Mouse (Mus musculus) C3H10T1/2 (cell line): ENCODE results near the gene Armc6. TPM values are rescaled to one million over a fixed set of nuclear protein-coding genes. Genes with fewer than 3 reads are reported as not detected.

ENCODE experiments used
- polyA plus RNA-seq, 2 experiments: library from polyadenylated mRNA; unstranded; fragments of >200 nt; fragmentation: generic; extraction: Trizol; gene quantifications; one replicate each; pipeline ENCODE4 v1.2.1; 2012; ENCODE audit warnings: missing spikeins in 2 of 2

Gene Armc6
- 10 to 100 TPM; 33.5 to 33.9 TPM for polyA plus RNA-seq

DNA sequence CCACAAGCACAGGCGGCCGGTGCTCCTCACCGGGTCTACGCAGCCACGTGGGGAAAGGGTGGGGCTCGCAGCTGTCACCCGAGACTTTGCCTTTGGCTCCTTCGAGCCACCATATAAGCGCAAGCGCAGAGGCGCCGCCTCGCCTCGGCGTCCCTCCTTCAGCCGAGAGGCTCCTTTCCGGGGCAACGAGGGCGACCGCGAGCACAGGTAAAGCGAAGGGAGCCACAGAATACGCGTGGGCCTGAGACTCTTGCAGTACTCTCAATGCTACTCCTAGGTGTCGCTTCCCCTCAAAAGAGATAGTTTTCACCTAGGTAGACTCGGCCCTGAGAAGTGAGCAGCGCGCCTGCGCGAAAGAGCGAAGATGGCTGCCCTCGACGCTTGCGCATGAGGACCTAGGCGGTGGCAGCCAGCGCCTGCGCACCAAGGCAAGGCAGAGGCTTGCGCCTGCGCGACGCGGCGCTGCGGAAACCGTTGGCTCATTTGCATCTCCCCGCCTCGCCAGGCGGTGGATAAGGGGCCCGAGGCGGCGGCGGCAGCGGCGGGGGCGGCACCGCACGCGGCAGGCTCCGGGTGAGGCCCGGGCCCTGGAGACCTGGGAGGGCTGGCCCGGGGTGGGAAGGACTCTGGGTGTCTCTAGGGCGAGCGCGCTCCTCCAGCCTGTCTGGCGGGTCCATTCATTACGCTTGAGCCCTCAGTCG, at the start of gene Armc6, which contains the start of gene Sugp2:
Gene Armc6, minus strand, starts transcription at position 387 of the 701 bp plus-strand sequence.
Gene Sugp2, plus strand, starts transcription at position 147 of the 701 bp plus-strand sequence.

DNA sequence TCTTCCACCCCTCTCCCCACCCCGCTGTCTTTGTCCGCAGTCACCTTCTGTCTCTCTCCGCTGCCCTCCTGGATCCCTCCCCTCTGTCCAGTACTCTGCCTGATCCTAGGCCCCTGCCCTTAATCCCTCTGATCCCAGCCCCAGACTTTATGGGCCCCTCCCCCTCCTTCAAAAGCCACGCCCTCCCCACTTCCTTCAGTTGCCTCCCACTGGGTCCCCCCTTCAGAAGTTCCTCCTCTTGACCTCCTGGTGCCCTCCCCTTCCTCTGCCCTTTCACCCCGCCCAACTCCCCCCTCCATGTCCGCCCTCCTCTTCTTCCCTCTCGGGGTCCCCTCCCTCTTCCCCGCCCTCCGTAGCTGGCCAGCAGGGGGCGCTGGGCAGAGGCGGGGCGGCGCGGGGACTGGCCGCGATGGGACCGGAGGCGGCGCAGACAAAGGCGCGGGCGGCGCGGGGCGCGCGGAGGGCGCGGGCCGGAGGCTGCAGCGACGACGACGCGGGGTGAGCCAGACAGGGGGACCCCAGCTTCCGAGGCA, 48.4 kb upstream of the Armc6 start, which contains the start of gene Homer3:
Gene Homer3, plus strand, starts transcription at position 225 of the 533 bp plus-strand sequence.

DNA sequence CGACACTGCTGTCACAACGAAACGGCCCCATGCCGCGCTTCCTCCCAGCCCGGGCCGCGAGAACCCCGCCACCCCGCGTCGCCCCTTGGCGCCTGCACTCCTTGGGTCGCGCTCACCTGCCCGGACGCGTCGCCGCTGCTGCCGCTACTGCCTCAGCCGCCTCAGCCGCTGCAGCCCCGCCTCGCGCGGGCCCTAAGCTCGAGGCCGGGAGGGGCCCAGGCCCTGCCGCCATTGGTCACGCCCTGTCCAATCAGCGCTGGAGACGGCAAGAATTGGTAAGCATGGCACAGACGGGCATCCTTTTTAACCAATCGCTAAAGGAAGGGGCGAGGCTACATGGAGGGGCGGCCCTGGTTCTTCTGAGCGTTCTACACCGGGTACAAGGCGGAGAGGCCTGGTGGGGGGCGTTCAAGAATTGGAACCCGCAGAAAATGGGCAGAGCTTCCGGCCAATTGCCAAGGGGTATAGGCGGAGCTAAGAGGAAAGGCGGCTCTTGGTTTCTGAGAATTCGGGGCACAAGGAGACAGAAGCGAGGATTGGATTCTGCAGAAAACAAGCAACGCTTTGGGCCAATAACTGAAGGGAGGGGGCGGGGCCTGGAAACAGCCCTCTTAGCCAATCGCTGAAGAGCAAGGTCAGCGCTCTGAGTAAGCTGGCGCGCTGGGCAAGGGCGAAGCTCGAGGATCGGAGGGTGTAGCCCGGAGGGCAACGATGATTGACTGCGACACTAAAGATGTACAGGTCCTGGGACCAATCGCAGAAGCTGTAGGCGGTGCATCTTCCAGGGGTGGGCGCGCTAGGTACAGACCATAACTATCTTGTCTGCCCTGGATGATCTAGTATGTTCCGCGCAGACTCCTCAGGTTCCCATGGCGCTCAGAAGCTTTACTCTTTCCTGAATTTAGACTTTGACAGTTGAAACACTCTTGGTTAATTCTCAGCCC, 21.9 kb downstream of the Armc6 start, which contains the start of gene Slc25a42:
Gene Slc25a42, minus strand, starts transcription at position 194 of the 944 bp plus-strand sequence.

DNA sequence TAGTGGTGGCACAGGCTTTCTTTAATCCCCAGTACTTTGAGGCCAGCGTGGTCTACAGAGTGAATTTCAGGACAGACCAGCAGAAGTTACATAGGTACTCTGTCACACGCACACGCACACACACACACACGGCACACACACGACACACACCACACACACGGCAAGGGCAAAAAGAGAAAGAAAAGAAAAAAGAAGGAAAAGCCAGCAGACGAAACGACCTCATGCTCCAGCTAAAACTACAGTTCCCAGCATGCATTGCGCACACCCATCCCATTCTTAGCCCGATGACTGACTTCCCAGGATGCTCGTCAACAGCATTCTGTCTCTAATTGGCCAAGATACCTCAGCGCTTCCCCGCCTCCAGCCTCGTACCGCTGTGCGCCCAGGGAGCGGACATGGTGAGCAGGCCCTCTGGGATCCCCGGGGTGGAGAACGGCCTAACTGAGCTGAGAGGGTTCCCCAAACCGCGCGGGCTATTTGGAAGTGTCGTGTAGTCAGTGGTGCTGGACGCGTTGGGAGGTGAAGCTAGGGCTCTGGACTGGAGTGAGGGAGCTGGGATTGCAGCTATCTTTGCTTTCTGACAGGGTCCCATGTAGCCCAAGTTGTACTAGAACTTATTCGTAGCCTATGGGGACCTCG, 62.1 kb downstream of the Armc6 start, which contains the start of gene Tmem161a:
Gene Tmem161a, plus strand, starts transcription at position 314 of the 639 bp plus-strand sequence.

Other genes starting within 250 kb of the Armc6 start
- 10 to 100 TPM; 18.8 to 24.7 TPM for gene Gatad2a, start 238.1 kb downstream of the Armc6 start, polyA plus RNA-seq
- 10 to 100 TPM in 1 of 2 experiments, 1 to 10 TPM in 1; 8.4 to 34.1 TPM for gene Mau2, start 191.7 kb downstream of the Armc6 start, polyA plus RNA-seq
- 10 to 100 TPM; 24.7 to 34.4 TPM for gene Sugp1, start 191.7 kb downstream of the Armc6 start, polyA plus RNA-seq
- 1 to 10 TPM in 1 of 2 experiments, under 1 TPM in 1; 0.15 to 1.4 TPM for gene Tm6sf2, start 161.5 kb downstream of the Armc6 start, polyA plus RNA-seq
- 1 to 10 TPM in 1 of 2 experiments, under 1 TPM in 1; 0.66 to 1.2 TPM for gene Hapln4, start 151.0 kb downstream of the Armc6 start, polyA plus RNA-seq
- gene Ncan, start 113.6 kb downstream of the Armc6 start, polyA plus RNA-seq, result under 1 TPM; under 0.01 to 0.06 TPM
- gene Nr2c2ap, start 103.1 kb downstream of the Armc6 start, polyA plus RNA-seq, result 10 to 100 TPM; 28.9 to 68.0 TPM
- 10 to 100 TPM in 1 of 2 experiments, 1 to 10 TPM in 1; 7.9 to 19.7 TPM for gene Rfxank, start 95.3 kb downstream of the Armc6 start, polyA plus RNA-seq
- gene Borcs8, start 95.0 kb downstream of the Armc6 start, polyA plus RNA-seq, result 10 to 100 TPM; 44.4 to 92.4 TPM
- under 1 TPM; 0.19 to 0.79 TPM for gene Mef2b, start 94.8 kb downstream of the Armc6 start, polyA plus RNA-seq
- 10 to 100 TPM; 20.8 to 81.8 TPM for gene Tmem161a, start 62.1 kb downstream of the Armc6 start, polyA plus RNA-seq
- 10 to 100 TPM in 1 of 2 experiments, under 1 TPM in 1; 0.89 to 18.9 TPM for gene Slc25a42, start 22.2 kb downstream of the Armc6 start, polyA plus RNA-seq
- 10 to 100 TPM in 1 of 2 experiments, 1 to 10 TPM in 1; 10.0 to 33.2 TPM for gene Sugp2, start 240 bp downstream of the Armc6 start, polyA plus RNA-seq
- gene Homer3, start 48.4 kb upstream of the Armc6 start, polyA plus RNA-seq, result 10 to 100 TPM; 28.6 to 58.1 TPM
- gene Ddx49, start 68.0 kb upstream of the Armc6 start, polyA plus RNA-seq, result 10 to 100 TPM; 61.1 to 69.1 TPM
- gene Cope, start 68.1 kb upstream of the Armc6 start, polyA plus RNA-seq, result 100 to 1,000 TPM; 192 to 229 TPM
- gene Cers1, start 81.3 kb upstream of the Armc6 start, polyA plus RNA-seq, result 1 to 10 TPM in 1 of 2 experiments, under 1 TPM in 1; 0.94 to 8.5 TPM
- 1 to 10 TPM; 1.5 to 8.3 TPM for gene Gdf1, start 95.4 kb upstream of the Armc6 start, polyA plus RNA-seq
- 10 to 100 TPM in 1 of 2 experiments, 1 to 10 TPM in 1; 9.7 to 46.9 TPM for gene Upf1, start 118.8 kb upstream of the Armc6 start, polyA plus RNA-seq
- 1 to 10 TPM in 1 of 2 experiments, under 1 TPM in 1; 0.02 to 2.4 TPM for gene Comp, start 139.1 kb upstream of the Armc6 start, polyA plus RNA-seq
- gene Crtc1, start 205.1 kb upstream of the Armc6 start, polyA plus RNA-seq, result 10 to 100 TPM in 1 of 2 experiments, 1 to 10 TPM in 1; 5.7 to 21.4 TPM
- gene Klhl26, start 242.5 kb upstream of the Armc6 start, polyA plus RNA-seq, result 10 to 100 TPM; 14.5 to 39.8 TPM